23 mouse cellular contexts compared by ENCODE assay signal in the genomic region with DNA sequence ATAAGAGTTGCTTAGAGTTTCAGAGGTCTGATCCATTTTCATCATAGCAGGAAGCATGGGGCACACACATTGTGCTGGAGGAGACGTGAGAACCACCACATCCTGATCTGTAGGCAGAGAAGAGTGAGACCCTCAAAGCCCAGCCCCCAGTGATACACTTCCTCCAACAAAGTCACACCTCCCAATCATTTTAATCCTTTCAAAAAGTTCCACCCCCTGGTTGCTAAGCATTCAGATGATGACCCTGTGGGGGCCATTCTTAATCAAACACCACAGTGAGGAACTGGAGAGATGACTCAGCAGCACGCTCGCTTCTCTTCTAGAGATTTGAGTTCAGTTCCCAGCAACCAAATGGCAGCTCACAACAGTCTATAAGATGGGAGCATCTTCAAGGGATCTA.
"Had no signal": no experiment of that assay in that cellular context is flagged by ENCODE, and none has a peak within 500 bp of the region (broad histone marks: within the 10 kb centered on the region; RNA-seq: fewer than 3 reads in every experiment).

No protein-coding gene starts in this region.

- H3K4me1 ChIP-seq: lung, embryonic 15.5 days; midbrain, embryonic 10.5 days; midbrain, embryonic 12.5 days; neural tube, embryonic 13.5 days; neural tube, embryonic 15.5 days; stomach, embryonic 15.5 days had no signal

- H3K27me3 ChIP-seq: lung, embryonic 15.5 days; stomach, embryonic 15.5 days had no signal

- H3K27ac ChIP-seq: lung, embryonic 15.5 days; macrophage; midbrain, embryonic 10.5 days; midbrain, embryonic 12.5 days; neural tube, embryonic 13.5 days; neural tube, embryonic 15.5 days; stomach, embryonic 15.5 days; stomach, postnatal 0 days had no signal

- ATAC-seq: liver, postnatal 0 days; lung, postnatal 0 days; midbrain, embryonic 16.5 days had no signal

- DNase-seq: liver, postnatal 0 days; lung, adult 2 months; lung, postnatal 14 days; lung, postnatal 36 days; midbrain, embryonic 14.5 days; retina, postnatal 1 day; right cerebral cortex, adult 18-20 months; right cerebral cortex, postnatal 25 days; right cerebral cortex, postnatal 4 days; thymus, adult 2 months; thymus, postnatal 25 days; thymus, postnatal 4 days had no signal

- H3K4me3 ChIP-seq: lung, embryonic 15.5 days; midbrain, embryonic 10.5 days; midbrain, embryonic 12.5 days; myocyte; neural tube, embryonic 13.5 days; neural tube, embryonic 15.5 days; stomach, embryonic 15.5 days had no signal

- H3K4me2 ChIP-seq: lung, embryonic 15.5 days; midbrain, embryonic 12.5 days; neural tube, embryonic 13.5 days; neural tube, embryonic 15.5 days; stomach, embryonic 15.5 days had no signal

- H3K9me3 ChIP-seq: lung, embryonic 15.5 days; midbrain, embryonic 10.5 days; midbrain, embryonic 12.5 days; neural tube, embryonic 13.5 days; neural tube, embryonic 15.5 days; stomach, embryonic 15.5 days had no signal

- H3K9ac ChIP-seq: liver, postnatal 0 days; lung, embryonic 15.5 days; midbrain, embryonic 12.5 days; neural tube, embryonic 13.5 days; neural tube, embryonic 15.5 days; stomach, embryonic 15.5 days had no signal

- H3K36me3 ChIP-seq: lung, embryonic 15.5 days; midbrain, embryonic 10.5 days; midbrain, embryonic 12.5 days; neural tube, embryonic 13.5 days; neural tube, embryonic 15.5 days; stomach, embryonic 15.5 days had no signal
